Mouse (Mus musculus) heart, embryonic 11.5 days (tissue): Measurements from ENCODE around the gene Etnk1. TPM values are rescaled to one million over a fixed set of nuclear protein-coding genes. Genes with fewer than 3 reads are reported as not detected.

ENCODE experiments used
- ATAC-seq: fragments of 200-750 bp; cut with Nextera tagmentation; replicated peaks from 2 replicates; pipeline ENCODE4 v1.8.0; 2017; ENCODE audit warnings: moderate library complexity; ENCODE audit not compliant: insufficient number of reproducible peaks, low FRiP score, low TSS enrichment
- H3K27ac ChIP-seq: fragments of 300-500 bp; sonication (generic); 2 replicates; pipeline ENCODE4 v1.5.1; 2014; ENCODE audit warnings: mild to moderate bottlenecking, low read depth, low read length
- H3K27me3 ChIP-seq: fragments of 300-500 bp; sonication (generic); 2 replicates; pipeline ENCODE4 v1.6.1; 2014; ENCODE audit warnings: mild to moderate bottlenecking, low read length, mixed read lengths; ENCODE audit not compliant: control insufficient read depth, insufficient read depth
- H3K36me3 ChIP-seq: fragments of 300-500 bp; sonication (generic); 2 replicates; pipeline ENCODE4 v1.6.1; 2014; ENCODE audit warnings: mild to moderate bottlenecking, low read length, moderate library complexity, mixed read lengths; ENCODE audit not compliant: control insufficient read depth, insufficient read depth
- H3K4me1 ChIP-seq: fragments of 300-500 bp; sonication (generic); 2 replicates; pipeline ENCODE4 v1.6.1; 2014; ENCODE audit warnings: low read length; ENCODE audit not compliant: control insufficient read depth, insufficient read depth
- H3K4me2 ChIP-seq: fragments of 300-500 bp; sonication (generic); 2 replicates; pipeline ENCODE4 v1.6.1; 2014; ENCODE audit warnings: mild to moderate bottlenecking, moderate library complexity
- H3K4me3 ChIP-seq: fragments of 300-500 bp; sonication (generic); 2 replicates; pipeline ENCODE4 v1.5.1; 2014; ENCODE audit warnings: low read depth, low read length
- H3K9ac ChIP-seq: fragments of 300-500 bp; sonication (generic); 2 replicates; pipeline ENCODE4 v1.6.1; 2014; ENCODE audit warnings: mild to moderate bottlenecking, low read depth, low read length, moderate library complexity
- H3K9me3 ChIP-seq: fragments of 300-500 bp; sonication (generic); replicated peaks from 2 replicates; pipeline ENCODE4 v1.6.1; 2016; ENCODE audit warnings: low read length; ENCODE audit not compliant: control insufficient read depth
- whole genome bisulfite sequencing: fragments of 180-500 bp; shearing (Covaris S2); extraction: QIAGEN DNeasy Blood & Tissue Kit; methylation state at CpG from one replicate; pipeline ENCODE4 v1.1.7; 2014; ENCODE audit not compliant: insufficient replicate concordance; 5-methylcytosine and 5-hydroxymethylcytosine counted together
- polyA plus RNA-seq: library from polyadenylated mRNA; unstranded; fragments of >200 nt; fragmentation: Nextera tagmentation; extraction: Ambion mirVana; gene quantifications from 2 replicates; pipeline ENCODE4 v1.2.1, GENCODE M21; 2014

Gene Etnk1
- polyA plus RNA-seq, 1 experiment from 2014 or later, result 18.0 TPM

DNA sequence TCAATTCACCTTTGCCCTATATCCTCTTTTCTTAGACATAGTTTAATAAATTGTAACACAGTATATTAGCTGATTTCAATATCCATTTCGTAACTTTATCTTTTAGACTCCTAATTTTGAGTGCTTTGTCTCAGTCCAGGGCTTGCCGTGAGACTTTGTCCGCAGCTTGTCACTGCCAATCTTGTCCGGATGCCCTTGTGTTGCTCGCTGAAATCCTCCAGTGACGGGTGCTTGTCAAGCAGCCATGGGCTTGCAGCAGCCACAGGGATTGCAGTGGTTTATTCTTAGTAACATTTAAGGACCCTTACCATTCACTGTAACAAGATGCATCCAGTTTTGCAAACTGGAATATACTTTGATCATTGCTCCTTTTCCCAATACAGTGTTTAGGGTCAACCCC, 26.6 kb downstream of the Etnk1 start:
- Histone ChIP-seq H3K4me1 (peaks cover 6% of the 10 kb centered on the region), H3K27me3 (no peaks in the 10 kb centered on the region), H3K9ac (no peak overlapping the region), H3K9me3 (no peaks in the 10 kb centered on the region), H3K36me3 (peaks cover 8% of the 10 kb centered on the region; the same call in 1 of the 2 replicates), H3K4me3 (no peak overlapping the region), H3K4me2 (no peak overlapping the region), H3K27ac (peak overlapping the region; percentile 55)
- 60% methylated on average over 6 of the region's 6 CpGs for WGBS
- ATAC-seq, result no peak

DNA sequence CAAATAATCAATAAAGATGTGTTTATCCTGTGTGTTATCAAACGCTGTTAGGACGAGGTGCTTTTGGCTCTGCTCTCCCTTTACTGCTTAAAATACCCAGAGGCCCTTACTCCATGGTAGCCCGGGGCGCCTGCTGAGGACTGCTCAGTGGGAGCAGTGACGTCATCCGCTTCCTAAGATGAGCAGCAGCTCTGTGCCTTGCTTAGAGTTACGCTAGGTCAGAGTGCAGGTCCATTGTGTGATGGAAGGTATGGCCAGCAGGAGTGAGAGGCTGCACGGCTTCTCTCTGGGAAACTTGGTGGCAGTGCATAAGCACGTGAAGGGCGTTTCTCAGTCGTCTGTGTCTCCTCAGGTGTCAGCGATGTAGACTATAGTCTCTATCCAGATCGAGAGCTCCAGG, 30.0 kb downstream of the Etnk1 start:
- WGBS, result 86% methylated on average over 13 of the region's 13 CpGs
- Histone ChIP-seq H3K9ac (no peak overlapping the region), H3K27ac (no peak overlapping the region), H3K9me3 (no peaks in the 10 kb centered on the region), H3K27me3 (no peaks in the 10 kb centered on the region), H3K4me3 (no peak overlapping the region), H3K4me1 (no peaks in the 10 kb centered on the region), H3K4me2 (no peak overlapping the region), H3K36me3 (peaks cover 10% of the 10 kb centered on the region; the same call in 1 of the 2 replicates)
- no peak for ATAC-seq

DNA sequence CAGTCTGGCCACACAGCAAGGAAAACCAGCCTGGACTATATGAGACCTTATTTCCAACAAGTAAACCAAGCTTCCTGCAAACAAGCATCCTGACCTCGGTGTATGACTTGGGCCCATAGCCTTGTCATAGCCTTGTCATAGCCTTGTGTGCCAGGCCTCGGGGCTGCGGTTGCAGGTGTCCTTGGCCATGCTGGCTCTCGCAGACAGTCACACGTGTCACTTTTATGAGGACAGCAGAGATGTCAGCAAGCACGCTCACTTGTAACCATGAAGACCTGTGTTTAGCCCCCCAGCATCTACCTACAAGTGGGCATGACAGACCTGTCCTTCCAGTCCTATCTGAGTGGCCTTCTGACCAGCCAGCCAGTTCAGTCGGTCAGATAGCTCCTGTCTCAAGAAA, 31.4 kb downstream of the Etnk1 start:
- H3K4me1 ChIP-seq, result no peaks in the 10 kb centered on the region
- 94% methylated on average over 7 of the region's 7 CpGs for WGBS
- no peak for ATAC-seq
- H3K9ac ChIP-seq, result no peak overlapping the region
- H3K9me3 ChIP-seq, result no peaks in the 10 kb centered on the region
- no peak overlapping the region for H3K4me2 ChIP-seq
- no peak overlapping the region for H3K27ac ChIP-seq
- H3K4me3 ChIP-seq, result no peak overlapping the region
- H3K27me3 ChIP-seq, result no peaks in the 10 kb centered on the region
- H3K36me3 ChIP-seq, result peaks cover 10% of the 10 kb centered on the region; the same call in 1 of the 2 replicates

DNA sequence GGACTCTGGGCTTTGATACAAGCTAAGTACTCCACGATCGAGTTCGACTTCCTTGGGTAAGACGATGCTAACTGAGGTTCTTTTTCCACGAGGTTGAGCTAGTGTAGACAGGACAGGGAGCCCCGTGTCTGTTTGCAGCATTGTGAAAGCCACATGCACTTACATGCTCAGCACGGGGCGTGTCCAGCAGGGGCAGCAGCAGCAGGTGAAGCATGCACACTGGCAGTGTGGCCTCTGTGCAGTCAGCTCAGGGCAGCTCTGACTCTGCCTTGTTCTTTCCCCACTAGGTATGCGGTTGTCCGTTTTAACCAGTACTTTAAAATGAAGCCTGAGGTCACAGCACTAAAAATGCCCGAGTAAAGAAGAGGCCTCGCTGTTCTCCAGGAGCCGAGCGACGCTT, 36.1 kb downstream of the Etnk1 start:
- 89% methylated on average over 15 of the region's 15 CpGs for WGBS
- H3K9me3 ChIP-seq, result no peaks in the 10 kb centered on the region
- no peaks in the 10 kb centered on the region for H3K27me3 ChIP-seq
- H3K36me3 ChIP-seq, result peaks cover 4% of the 10 kb centered on the region
- no peak overlapping the region for H3K4me2 ChIP-seq
- H3K4me3 ChIP-seq, result no peak overlapping the region
- no peaks in the 10 kb centered on the region for H3K4me1 ChIP-seq
- H3K9ac ChIP-seq, result no peak overlapping the region
- H3K27ac ChIP-seq, result no peak overlapping the region
- ATAC-seq, result no peak

DNA sequence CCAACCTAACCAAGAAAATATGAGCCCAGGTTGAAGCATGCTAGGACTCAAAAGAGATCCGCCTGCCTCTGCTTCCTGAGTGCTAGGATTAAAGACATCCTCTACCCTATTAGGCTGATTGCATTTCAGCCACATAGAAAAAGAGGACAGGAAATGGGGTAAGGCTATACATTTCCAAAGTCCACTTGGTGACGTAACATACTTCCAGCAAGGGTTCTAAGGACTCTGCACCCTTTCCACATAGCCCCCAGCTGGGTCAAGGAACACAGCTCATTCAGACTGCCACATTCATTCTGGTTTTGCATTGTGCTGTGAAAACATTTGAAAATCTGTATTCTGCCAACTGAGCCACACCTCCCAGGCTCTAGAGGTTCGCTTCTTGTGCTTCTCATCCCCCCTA, 41.9 kb downstream of the Etnk1 start:
- WGBS, result 91% methylated on average over 3 of the region's 3 CpGs
- no peak overlapping the region for H3K27ac ChIP-seq
- H3K4me1 ChIP-seq, result no peaks in the 10 kb centered on the region
- no peak overlapping the region for H3K4me2 ChIP-seq
- no peaks in the 10 kb centered on the region for H3K27me3 ChIP-seq
- peaks cover 2% of the 10 kb centered on the region; the same call in 1 of the 2 replicates for H3K9me3 ChIP-seq
- no peak overlapping the region for H3K9ac ChIP-seq
- no peak for ATAC-seq
- H3K36me3 ChIP-seq, result no peaks in the 10 kb centered on the region; the same call in 1 of the 2 replicates
- H3K4me3 ChIP-seq, result no peak overlapping the region

DNA sequence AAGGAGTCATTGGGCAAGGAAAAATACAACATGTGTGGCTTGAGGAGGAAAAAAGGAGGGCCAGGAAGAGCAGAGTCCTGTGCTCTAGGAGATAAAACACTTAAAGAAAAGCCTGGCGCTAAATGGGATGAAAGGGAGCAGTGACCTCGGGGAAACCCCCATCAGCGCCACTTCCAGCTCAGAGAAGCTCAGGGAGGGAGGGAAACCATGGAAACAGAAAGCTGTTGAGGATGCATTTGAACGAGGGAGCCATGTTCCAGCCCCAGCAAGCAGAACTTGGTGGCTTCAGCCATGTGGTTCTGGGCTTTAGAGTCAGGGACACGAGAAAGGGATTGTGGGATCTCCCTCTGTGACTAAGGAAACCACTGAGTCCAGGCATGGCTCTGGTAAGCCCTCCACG, 45.7 kb downstream of the Etnk1 start:
- H3K27me3 ChIP-seq, result no peaks in the 10 kb centered on the region
- WGBS, result 66% methylated on average over 6 of the region's 6 CpGs
- ATAC-seq, result no peak

DNA sequence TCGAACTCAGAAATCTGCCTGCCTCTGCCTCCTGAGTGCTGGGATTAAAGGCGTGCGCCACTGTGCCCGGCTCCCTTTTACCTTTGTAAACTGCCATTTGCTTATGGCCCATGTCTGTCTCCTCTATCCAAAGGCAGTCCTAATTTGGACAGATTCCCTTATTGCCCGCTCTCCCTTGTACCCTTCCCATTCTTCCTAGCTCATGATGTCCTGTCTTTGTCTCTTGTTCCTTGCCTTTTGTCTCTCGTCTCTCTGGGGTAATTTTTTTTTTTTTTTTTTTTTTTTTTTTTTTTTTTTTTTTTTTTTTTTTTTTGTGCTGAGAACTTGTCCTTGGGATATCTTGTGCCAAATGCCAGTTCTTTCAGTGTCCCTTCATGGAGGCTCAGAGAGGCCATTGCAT, 46.4 kb downstream of the Etnk1 start:
- Histone ChIP-seq H3K4me3 (no peak overlapping the region), H3K36me3 (no peaks in the 10 kb centered on the region), H3K9me3 (peaks cover 9% of the 10 kb centered on the region), H3K4me1 (no peaks in the 10 kb centered on the region), H3K27ac (no peak overlapping the region), H3K4me2 (no peak overlapping the region), H3K9ac (no peak overlapping the region), H3K27me3 (no peaks in the 10 kb centered on the region)
- ATAC-seq, result no peak
- WGBS, result 91% methylated on average over 6 of the region's 6 CpGs

More for the DNA sequence above, 45.7 kb downstream of the Etnk1 start:
- peaks cover 9% of the 10 kb centered on the region for H3K9me3 ChIP-seq
- no peaks in the 10 kb centered on the region; the same call in 1 of the 2 replicates for H3K36me3 ChIP-seq
- no peak overlapping the region for H3K4me3 ChIP-seq
- no peak overlapping the region for H3K27ac ChIP-seq
- no peaks in the 10 kb centered on the region for H3K4me1 ChIP-seq
- no peak overlapping the region for H3K9ac ChIP-seq
- H3K4me2 ChIP-seq, result no peak overlapping the region

DNA sequence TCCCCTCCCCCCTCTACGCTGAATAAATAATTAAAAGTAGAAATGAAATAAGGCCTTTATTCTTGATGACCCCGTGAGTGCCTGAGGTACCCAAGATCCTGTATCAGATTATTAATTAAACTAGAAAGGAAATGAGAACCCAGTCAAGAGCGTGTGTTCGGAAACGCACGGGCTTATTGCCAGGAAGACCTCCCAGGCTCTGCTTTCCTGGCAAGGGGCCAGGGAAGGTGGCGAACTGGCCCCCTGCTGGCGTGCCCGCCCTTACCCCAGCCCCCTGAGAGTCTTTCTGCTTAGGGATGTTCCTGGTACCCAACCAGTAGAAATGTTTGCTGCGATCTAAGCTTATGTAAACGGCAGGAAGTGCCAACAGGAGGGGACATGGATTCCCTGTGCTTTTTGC, 49.2 kb downstream of the Etnk1 start:
- Histone ChIP-seq H3K9me3 (peaks cover 9% of the 10 kb centered on the region), H3K9ac (no peak overlapping the region), H3K4me2 (no peak overlapping the region), H3K4me1 (no peaks in the 10 kb centered on the region), H3K27ac (no peak overlapping the region), H3K27me3 (no peaks in the 10 kb centered on the region), H3K4me3 (no peak overlapping the region), H3K36me3 (no peaks in the 10 kb centered on the region)
- ATAC-seq, result no peak
- 82% methylated on average over 11 of the region's 11 CpGs for WGBS

DNA sequence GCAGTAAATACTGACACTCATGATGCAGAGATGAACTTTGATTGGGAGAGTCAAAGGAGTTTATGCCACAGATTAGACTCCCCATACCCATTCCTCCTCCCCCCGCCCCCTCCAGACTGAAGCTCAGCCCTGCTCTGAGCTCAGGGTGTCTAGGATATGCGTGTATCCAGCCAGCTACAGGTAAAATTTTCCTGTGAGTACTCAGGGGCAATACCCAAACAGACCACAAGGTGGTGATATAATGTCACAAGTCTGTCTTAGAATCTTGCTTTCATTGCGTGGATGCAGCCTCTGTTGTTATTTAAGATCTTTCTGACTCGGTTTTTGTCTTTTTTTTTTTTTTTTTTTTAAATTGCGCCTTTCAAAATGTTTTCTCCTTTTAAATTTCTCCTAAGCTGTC, 52.3 kb downstream of the Etnk1 start:
- Histone ChIP-seq H3K27me3 (no peaks in the 10 kb centered on the region), H3K27ac (no peak overlapping the region), H3K4me2 (no peak overlapping the region), H3K9me3 (0 out of 2 replicates have a peak, but pooled peaks cover 4% of the 10 kb centered on the region), H3K36me3 (no peaks in the 10 kb centered on the region), H3K4me1 (peaks cover 4% of the 10 kb centered on the region), H3K4me3 (no peak overlapping the region), H3K9ac (no peak overlapping the region)
- WGBS, result 6% methylated on average over 5 of the region's 5 CpGs
- ATAC-seq, result no peak
